Mouse (Mus musculus) forebrain, embryonic 14.5 days (tissue): ENCODE data around the gene Treh. TPM values are rescaled to one million over a fixed set of nuclear protein-coding genes. Genes with fewer than 3 reads are reported as not detected.

Experiments used
- ATAC-seq: fragments of 200-750 bp; cut with Nextera tagmentation; 2 replicates; pipeline ENCODE4 v1.8.0; 2017; ENCODE audit warnings: mild to moderate bottlenecking, moderate library complexity
- DNase-seq: peaks from one replicate; pipeline ENCODE4 v3.0.0-alpha.2; 2015; ENCODE audit warnings: low spot score
- H3K27ac ChIP-seq: fragments of 300-500 bp; sonication (generic); 2 replicates; pipeline ENCODE4 v1.5.1; 2014; ENCODE audit warnings: low read depth, mild to moderate bottlenecking, control low read depth, low read length, moderate library complexity
- H3K27me3 ChIP-seq: fragments of 300-500 bp; sonication (generic); replicated peaks from 2 replicates; pipeline ENCODE4 v1.6.1; 2014; ENCODE audit warnings: low read length, control low read depth, mixed read lengths; ENCODE audit not compliant: control insufficient read depth, insufficient read depth
- H3K36me3 ChIP-seq: fragments of 300-500 bp; sonication (generic); 2 replicates; pipeline ENCODE4 v1.6.1; 2014; ENCODE audit warnings: low read length, control low read depth; ENCODE audit not compliant: control insufficient read depth, insufficient read depth
- H3K4me1 ChIP-seq: fragments of 300-500 bp; sonication (generic); 2 replicates; pipeline ENCODE4 v1.6.1; 2014; ENCODE audit warnings: antibody characterized with exemption, low read length, control low read depth; ENCODE audit not compliant: control insufficient read depth, insufficient read depth
- H3K4me2 ChIP-seq: fragments of 300-500 bp; sonication (generic); 2 replicates; pipeline ENCODE4 v1.6.1; 2014; ENCODE audit warnings: mild to moderate bottlenecking, control low read depth, low read length
- H3K4me3 ChIP-seq: fragments of 300-500 bp; sonication (generic); 2 replicates; pipeline ENCODE4 v1.5.1; 2014; ENCODE audit warnings: low read depth, low read length, control low read depth
- H3K9ac ChIP-seq: fragments of 300-500 bp; sonication (generic); 2 replicates; pipeline ENCODE4 v1.6.1; 2014; ENCODE audit warnings: mild to moderate bottlenecking, low read length, control low read depth, moderate library complexity
- H3K9me3 ChIP-seq: fragments of 300-500 bp; sonication (generic); replicated peaks from 2 replicates; pipeline ENCODE4 v1.6.1; 2016; ENCODE audit warnings: low read length, control low read depth, mixed read lengths; ENCODE audit not compliant: control insufficient read depth
- WGBS: fragments of 180-500 bp; shearing (Covaris S2); extraction: QIAGEN DNeasy Blood & Tissue Kit; methylation state at CpG from one replicate; pipeline ENCODE4 v1.1.7; 2014; 5-methylcytosine and 5-hydroxymethylcytosine counted together
- polyA plus RNA-seq: library from polyadenylated mRNA; unstranded; fragments of >200 nt; fragmentation: Nextera tagmentation; extraction: Ambion mirVana; gene quantifications from 2 replicates; pipeline ENCODE4 v1.2.1, GENCODE M21; 2014

Gene Treh
- polyA plus RNA-seq, 1 experiment from 2014 or later = not detected

GRCm38 (mm10) chr9:44708429-44708765, 35.4 kb downstream of the Treh start:
- Histone ChIP-seq H3K4me2 (peak overlapping the region; percentile 67), H3K9me3 (no peaks in the 10 kb centered on the region), H3K27me3 (no peaks in the 10 kb centered on the region), H3K9ac (peak overlapping the region; percentile 54), H3K4me1 (peaks cover 16% of the 10 kb centered on the region), H3K4me3 (peak overlapping the region; percentile 24), H3K36me3 (peaks cover 82% of the 10 kb centered on the region), H3K27ac (no peak overlapping the region)
- peak; percentile 78 for DNase-seq
- WGBS = 4% methylated on average over 24 of the region's 24 CpGs
- ATAC-seq = peak; percentile 83

GRCm38 (mm10) chr9:44708925-44709324, 35.9 kb downstream of the Treh start:
- Histone ChIP-seq H3K9me3 (no peaks in the 10 kb centered on the region), H3K4me3 (peak overlapping the region; percentile 24), H3K36me3 (peaks cover 79% of the 10 kb centered on the region), H3K4me2 (peak overlapping the region; percentile 67), H3K27ac (peak overlapping the region; percentile 27; the same call in 1 of the 2 replicates), H3K4me1 (peaks cover 16% of the 10 kb centered on the region), H3K27me3 (no peaks in the 10 kb centered on the region), H3K9ac (peak overlapping the region; percentile 54; the same call in 1 of the 2 replicates)
- WGBS = 13% methylated on average over 6 of the region's 6 CpGs
- DNase-seq = peak; percentile 38
- ATAC-seq = peak; percentile 44

GRCm38 (mm10) chr9:44709600-44709999, 36.6 kb downstream of the Treh start:
- Histone ChIP-seq H3K27ac (no peak overlapping the region), H3K9me3 (no peaks in the 10 kb centered on the region), H3K36me3 (peaks cover 80% of the 10 kb centered on the region), H3K4me3 (no peak overlapping the region), H3K4me1 (peaks cover 16% of the 10 kb centered on the region), H3K27me3 (no peaks in the 10 kb centered on the region), H3K9ac (no peak overlapping the region), H3K4me2 (no peak overlapping the region)
- whole genome bisulfite sequencing = 42% methylated on average over 2 of the region's 2 CpGs
- DNase-seq (no peak), ATAC-seq (no peak)

GRCm38 (mm10) chr9:44710213-44710612, 37.2 kb downstream of the Treh start:
- no peak for ATAC-seq
- Histone ChIP-seq H3K9me3 (no peaks in the 10 kb centered on the region), H3K27ac (no peak overlapping the region; the same call in 1 of the 2 replicates), H3K4me2 (no peak overlapping the region), H3K36me3 (peaks cover 80% of the 10 kb centered on the region), H3K4me1 (peaks cover 16% of the 10 kb centered on the region), H3K4me3 (no peak overlapping the region), H3K27me3 (no peaks in the 10 kb centered on the region), H3K9ac (no peak overlapping the region)
- DNase-seq = no peak
- WGBS = 86% methylated on average over 5 of the region's 5 CpGs

GRCm38 (mm10) chr9:44711602-44712001, 38.6 kb downstream of the Treh start:
- no peaks in the 10 kb centered on the region for H3K27me3 ChIP-seq
- no peak overlapping the region for H3K4me3 ChIP-seq
- WGBS = 68% methylated on average over 17 of the region's 17 CpGs
- DNase-seq (no peak), ATAC-seq (no peak)
- no peak overlapping the region for H3K9ac ChIP-seq
- H3K36me3 ChIP-seq = peaks cover 80% of the 10 kb centered on the region
- peaks cover 16% of the 10 kb centered on the region for H3K4me1 ChIP-seq
- no peak overlapping the region for H3K27ac ChIP-seq
- no peak overlapping the region for H3K4me2 ChIP-seq
- no peaks in the 10 kb centered on the region for H3K9me3 ChIP-seq

GRCm38 (mm10) chr9:44713080-44713479, 40.0 kb downstream of the Treh start:
- peaks cover 12% of the 10 kb centered on the region for H3K4me1 ChIP-seq
- WGBS = 91% methylated on average over 6 of the region's 6 CpGs
- no peak overlapping the region for H3K9ac ChIP-seq
- H3K27ac ChIP-seq = no peak overlapping the region
- H3K9me3 ChIP-seq = no peaks in the 10 kb centered on the region
- no peak for ATAC-seq
- peaks cover 75% of the 10 kb centered on the region for H3K36me3 ChIP-seq
- no peak overlapping the region for H3K4me3 ChIP-seq
- no peaks in the 10 kb centered on the region for H3K27me3 ChIP-seq
- DNase-seq = no peak
- no peak overlapping the region for H3K4me2 ChIP-seq

GRCm38 (mm10) chr9:44713574-44713973, 40.5 kb downstream of the Treh start:
- ATAC-seq (no peak), DNase-seq (no peak)
- H3K36me3 ChIP-seq = peaks cover 77% of the 10 kb centered on the region
- no peak overlapping the region for H3K4me3 ChIP-seq
- no peaks in the 10 kb centered on the region for H3K9me3 ChIP-seq
- H3K27ac ChIP-seq = no peak overlapping the region
- no peak overlapping the region for H3K9ac ChIP-seq
- 63% methylated on average over 2 of the region's 2 CpGs for WGBS
- no peaks in the 10 kb centered on the region for H3K27me3 ChIP-seq
- peaks cover 10% of the 10 kb centered on the region for H3K4me1 ChIP-seq
- no peak overlapping the region for H3K4me2 ChIP-seq

GRCm38 (mm10) chr9:44715109-44715508, 42.1 kb downstream of the Treh start:
- H3K4me1 ChIP-seq = peaks cover 14% of the 10 kb centered on the region
- 84% methylated on average over 17 of the region's 17 CpGs for WGBS
- no peak for DNase-seq
- H3K4me3 ChIP-seq = no peak overlapping the region
- ATAC-seq = no peak
- no peaks in the 10 kb centered on the region for H3K27me3 ChIP-seq
- H3K36me3 ChIP-seq = peaks cover 66% of the 10 kb centered on the region
- H3K9ac ChIP-seq = no peak overlapping the region
- no peak overlapping the region for H3K27ac ChIP-seq
- no peak overlapping the region for H3K4me2 ChIP-seq
- H3K9me3 ChIP-seq = no peaks in the 10 kb centered on the region

GRCm38 (mm10) chr9:44715705-44716362, 42.8 kb downstream of the Treh start:
- Histone ChIP-seq H3K27ac (no peak overlapping the region), H3K4me3 (no peak overlapping the region), H3K36me3 (peaks cover 59% of the 10 kb centered on the region), H3K4me1 (peaks cover 20% of the 10 kb centered on the region), H3K27me3 (no peaks in the 10 kb centered on the region), H3K9me3 (no peaks in the 10 kb centered on the region), H3K4me2 (no peak overlapping the region), H3K9ac (no peak overlapping the region)
- 95% methylated on average over 29 of the region's 29 CpGs for WGBS
- ATAC-seq (no peak), DNase-seq (no peak)
